Mouse (Mus musculus): ENCODE results near the gene Gns.

DNA sequence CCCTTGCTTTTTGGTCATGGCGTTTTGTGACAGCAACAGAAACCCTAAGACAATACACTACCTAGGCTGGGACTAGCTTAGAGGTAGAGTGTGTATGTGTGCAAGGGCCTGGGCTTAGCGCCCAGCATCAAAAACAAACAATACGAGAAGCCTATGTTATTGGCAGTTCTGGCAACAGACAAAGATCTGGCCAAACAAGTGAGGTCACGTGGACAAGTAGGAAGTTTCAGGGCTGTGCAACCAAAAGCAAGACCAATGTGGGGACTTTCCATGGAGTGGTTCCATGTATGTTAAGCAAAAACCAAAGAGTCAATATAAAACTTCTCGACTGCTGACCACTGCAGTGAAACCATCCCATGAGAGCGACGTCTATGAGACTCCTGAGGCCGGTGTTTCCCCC is 80.9 kb downstream of the Gns start:
- TF ChIP-seq CTCF (IDR thresholded peaks at IDR 0.05; ENCODE audit: low read depth), result no peak
- TF ChIP-seq EP300 (optimal IDR thresholded peaks at IDR 0.05), result no peak
